Comparison of ENCODE assay signal across 8 mouse cellular contexts in genomic region chr8:56552551-56553103, GRCm38 (mm10). TPM values are rescaled to one million over a fixed set of nuclear protein-coding genes. Genes with fewer than 3 reads are reported as not detected.
A peak's percentile ranks its signal among the peaks of the same experiment; 100 is the strongest.
DNase-seq lines count a peak whose midpoint lies in the region; ATAC-seq and TF ChIP-seq lines count a peak whose summit lies in the region.
"Had no signal": no experiment of that assay in that cellular context is flagged by ENCODE, and none has a peak within 500 bp of the region (broad histone marks: within the 10 kb centered on the region; RNA-seq: fewer than 3 reads in every experiment).

No protein-coding gene starts in this region.

- WGBS in heart, postnatal 0 days: 37% methylated on average over 5 of the region's 5 CpGs
- 42% methylated on average over 5 of the region's 5 CpGs for WGBS in liver, embryonic 14.5 days (ENCODE audit: insufficient replicate concordance)

- no peak for TF ChIP-seq EP300 in heart, postnatal 0 days (IDR thresholded peaks at IDR 0.05; ENCODE audit: low read depth)
- no peak for TF ChIP-seq EP300 in liver, embryonic 14.5 days (IDR thresholded peaks at IDR 0.05; ENCODE audit: low read depth)

- H3K36me3 ChIP-seq in heart, postnatal 0 days (replicated peaks; ENCODE audit: control insufficient read depth, insufficient read depth, low read length): no peaks in the 10 kb centered on the region
- H3K36me3 ChIP-seq in liver, embryonic 14.5 days (replicated peaks; ENCODE audit: control insufficient read depth, insufficient read depth, low read depth): no peaks in the 10 kb centered on the region

- peak overlapping the region; percentile 87; the same call in 1 of the 2 replicates for H3K4me2 ChIP-seq in heart, postnatal 0 days (ENCODE audit: low read depth, low read length)
- peak overlapping the region; percentile 95 for H3K4me2 ChIP-seq in liver, embryonic 14.5 days (ENCODE audit: low read depth)

- H3K9ac ChIP-seq in heart, postnatal 0 days (replicated peaks; ENCODE audit: low read depth, low read length): no peak overlapping the region; the same call in 1 of the 2 replicates
- peak overlapping the region; percentile 12 for H3K9ac ChIP-seq in liver, embryonic 14.5 days (replicated peaks)

- H3K9me3 ChIP-seq in heart, postnatal 0 days (replicated peaks; ENCODE audit: control insufficient read depth, low read length): no peaks in the 10 kb centered on the region
- no peaks in the 10 kb centered on the region for H3K9me3 ChIP-seq in liver, embryonic 14.5 days (ENCODE audit: control insufficient read depth, low read length)

- DNase-seq in heart, postnatal 0 days (ENCODE audit: low spot score): no peak
- no peak for DNase-seq in heart, adult 9 months (ENCODE audit: low spot score in 2 of 2)
- peak; percentile 64 for DNase-seq in A20 (ENCODE audit: low read depth, low spot score)
- DNase-seq in liver, embryonic 14.5 days (ENCODE audit: low read depth in 3 of 3, low spot score in 3 of 3): no peak
- DNase-seq in left cerebral cortex, postnatal 25 days (ENCODE audit: low spot score in 2 of 2): no peak
- DNase-seq in gastrocnemius, adult 8-10 months (ENCODE audit: low spot score in 2 of 2): no peak
- DNase-seq: right cerebral cortex, postnatal 25 days had no signal

- peaks cover 13% of the 10 kb centered on the region for H3K4me1 ChIP-seq in heart, postnatal 0 days (ENCODE audit: control insufficient read depth, insufficient read depth)
- peaks cover 17% of the 10 kb centered on the region for H3K4me1 ChIP-seq in bone marrow macrophage, adult 2 months (ENCODE audit: control insufficient read depth, insufficient read depth, low read length)
- H3K4me1 ChIP-seq in liver, embryonic 14.5 days (replicated peaks; ENCODE audit: control insufficient read depth in 2 of 2, insufficient read depth in 2 of 2, low read length in 1 of 2): peaks cover 8% of the 10 kb centered on the region in 2 experiments

- TF ChIP-seq CTCF in heart, postnatal 0 days (IDR thresholded peaks at IDR 0.05; ENCODE audit: low read depth): no peak
- TF ChIP-seq CTCF in bone marrow macrophage, adult 2 months (IDR thresholded peaks at IDR 0.05; ENCODE audit: low read depth, low read length): no peak
- no peak for TF ChIP-seq CTCF in liver, embryonic 14.5 days (IDR thresholded peaks at IDR 0.05; ENCODE audit: low read depth)

- TF ChIP-seq POLR2A in bone marrow macrophage, adult 2 months (IDR thresholded peaks at IDR 0.05; ENCODE audit: borderline replicate concordance, low read depth, low read length): no peak

- peak overlapping the region; percentile 94; the same call in 1 of the 2 replicates for H3K4me3 ChIP-seq in heart, postnatal 0 days (ENCODE audit: low read depth, low read length)
- peak overlapping the region; percentile 44 for H3K4me3 ChIP-seq in bone marrow macrophage, adult 2 months (ENCODE audit: insufficient read depth, low read length)
- peak overlapping the region; percentile 41 to 91; a peak in 3 of 4 replicates for H3K4me3 ChIP-seq in liver, embryonic 14.5 days (ENCODE audit: insufficient read depth in 1 of 2, low read depth in 2 of 2, low read length in 2 of 2)

- no peaks in the 10 kb centered on the region for H3K27me3 ChIP-seq in heart, postnatal 0 days (ENCODE audit: control insufficient read depth, insufficient read depth, low read length)
- no peaks in the 10 kb centered on the region for H3K27me3 ChIP-seq in liver, embryonic 14.5 days (ENCODE audit: control insufficient read depth, insufficient read depth, low read length)

- ATAC-seq in heart, postnatal 0 days (ENCODE audit: insufficient read depth, low read depth): no peak
- ATAC-seq in liver, embryonic 14.5 days (ENCODE audit: insufficient read depth): no peak

- intact Hi-C loops in left cerebral cortex, postnatal 25 days (cut with DNase I): no loop called here

- H3K27ac ChIP-seq in heart, postnatal 0 days (ENCODE audit: low read depth): no peak overlapping the region
- H3K27ac ChIP-seq in bone marrow macrophage, adult 2 months (ENCODE audit: insufficient read depth, low read depth, low read length): no peak overlapping the region
- H3K27ac ChIP-seq in liver, embryonic 14.5 days: no peak overlapping the region

RNA-seq across cellular contexts. Expression of gene Fbxo8, which starts 1.7 kb away (rescaled TPM):
- 51.4 and 53.5 TPM in 2 replicates for total RNA-seq in heart, postnatal 0 days (2014; rRNA removed; ENCODE audit: low replicate concordance)
- 51.6 and 59.0 TPM in 2 replicates for polyA plus RNA-seq in heart, postnatal 0 days (2015; fragmentation: Nextera tagmentation; extraction: Ambion mirVana)
- polyA plus RNA-seq in bone marrow macrophage, adult 2 months (2012; ENCODE audit: insufficient read depth, insufficient read length, missing spikeins): 36.0 and 36.7 TPM in 2 replicates
- 7.7 and 9.6 TPM in 2 replicates for polyA plus RNA-seq in liver, embryonic 14.5 days (2012; rRNA removed)
- 42.1 and 46.1 TPM in 2 replicates for polyA plus RNA-seq in liver, embryonic 14.5 days (2014; fragmentation: Nextera tagmentation; extraction: Ambion mirVana)
- 10 to 100 TPM; 37.4 to 41.9 TPM for total RNA-seq in left cerebral cortex, postnatal 25 days (2021)
- 10 to 100 TPM; 29.9 to 35.6 (median 32.8) TPM for total RNA-seq in gastrocnemius, adult 8-10 months (2022)

RNA-seq across cellular contexts. Expression of gene Cep44, which starts 1.8 kb away (rescaled TPM):
- total RNA-seq in heart, postnatal 0 days (2014; rRNA removed; ENCODE audit: low replicate concordance): 14.4 and 33.5 TPM in 2 replicates
- 16.6 and 17.3 TPM in 2 replicates for polyA plus RNA-seq in heart, postnatal 0 days (2015; fragmentation: Nextera tagmentation; extraction: Ambion mirVana)
- 20.4 and 25.2 TPM in 2 replicates for polyA plus RNA-seq in bone marrow macrophage, adult 2 months (2012; ENCODE audit: insufficient read depth, insufficient read length, missing spikeins)
- polyA plus RNA-seq in liver, embryonic 14.5 days (2012; rRNA removed): 13.6 and 15.6 TPM in 2 replicates
- polyA plus RNA-seq in liver, embryonic 14.5 days (2014; fragmentation: Nextera tagmentation; extraction: Ambion mirVana): 20.3 and 22.7 TPM in 2 replicates
- total RNA-seq in left cerebral cortex, postnatal 25 days (2021): 10 to 100 TPM; 20.6 to 24.3 TPM
- total RNA-seq in gastrocnemius, adult 8-10 months (2022): 10 to 100 TPM in 1 of 4 experiments, 1 to 10 TPM in 3; 7.0 to 11.6 (median 8.8) TPM

Comparison
In these comparisons a context has a peak if more than half of its experiments do, and no peak if none do; other contexts are left out.
1. H3K4me3 ChIP-seq: peak in every context shown above with its lines; median percentile 94 in heart, postnatal 0 days; 66 in liver, embryonic 14.5 days; 44 in bone marrow macrophage, adult 2 months.